Mouse (Mus musculus) embryonic facial prominence, embryonic 12.5 days (tissue): Measurements from ENCODE around the gene Tada1. TPM values are rescaled to one million over a fixed set of nuclear protein-coding genes. Genes with fewer than 3 reads are reported as not detected.

Source experiments
- ATAC-seq: fragments of 200-750 bp; cut with Nextera tagmentation; 2 replicates; pipeline ENCODE4 v1.8.0; 2017; ENCODE audit not compliant: insufficient number of reproducible peaks, insufficient read depth, low FRiP score, low TSS enrichment
- H3K27ac ChIP-seq: fragments of 300-500 bp; sonication (generic); 2 replicates; pipeline ENCODE4 v1.5.1; 2016; ENCODE audit warnings: mild to moderate bottlenecking
- H3K27me3 ChIP-seq: fragments of 300-500 bp; sonication (generic); 2 replicates; pipeline ENCODE4 v1.6.1; 2016; ENCODE audit warnings: mild to moderate bottlenecking, moderate library complexity
- H3K36me3 ChIP-seq: fragments of 300-500 bp; sonication (generic); 2 replicates; pipeline ENCODE4 v1.6.1; 2016; ENCODE audit warnings: mild to moderate bottlenecking
- H3K4me1 ChIP-seq: fragments of 300-500 bp; sonication (generic); 2 replicates; pipeline ENCODE4 v1.6.1; 2016
- H3K4me2 ChIP-seq: fragments of 300-500 bp; sonication (generic); replicated peaks from 2 replicates; pipeline ENCODE4 v1.6.1; 2016; ENCODE audit warnings: mild to moderate bottlenecking, moderate library complexity
- H3K4me3 ChIP-seq: fragments of 300-500 bp; sonication (generic); 2 replicates; pipeline ENCODE4 v1.5.1; 2016; ENCODE audit warnings: mild to moderate bottlenecking
- H3K9ac ChIP-seq: fragments of 300-500 bp; sonication (generic); 2 replicates; pipeline ENCODE4 v1.6.1; 2016; ENCODE audit warnings: mild to moderate bottlenecking, moderate library complexity
- H3K9me3 ChIP-seq: fragments of 300-500 bp; sonication (generic); 2 replicates; pipeline ENCODE4 v1.6.1; 2016; ENCODE audit warnings: mild to moderate bottlenecking, moderate library complexity
- WGBS: fragments of 180-500 bp; shearing (Covaris S2); methylation state at CpG from one replicate; pipeline ENCODE4 v1.1.7; 2016; 5-methylcytosine and 5-hydroxymethylcytosine counted together
- polyA plus RNA-seq: library from polyadenylated mRNA; unstranded; fragments of >200 nt; fragmentation: Nextera tagmentation; extraction: Ambion mirVana; gene quantifications from 2 replicates; pipeline ENCODE4 v1.2.1, GENCODE M21; 2016

Tada1 gene
- 65.8 and 66.0 TPM in 2 replicates for polyA plus RNA-seq

GRCm38 (mm10) chr1:166379013-166379629 lies at the start of gene Tada1:
Gene Tada1, plus strand, starts transcription at chr1:166379097.
- peak within 1 kb of the TSS; percentile 96 for H3K4me3 ChIP-seq
- ATAC-seq: peak; percentile 93
- H3K27ac ChIP-seq: peak within 1 kb of the TSS; percentile 92
- H3K9ac ChIP-seq: peak within 1 kb of the TSS; percentile 97
- peaks cover 18% of the 10 kb centered on the region for H3K36me3 ChIP-seq
- H3K4me1 ChIP-seq: peaks cover 15% of the 10 kb centered on the region
- H3K9me3 ChIP-seq: no peaks in the 10 kb centered on the region
- peak within 1 kb of the TSS; percentile 59 for H3K4me2 ChIP-seq
- WGBS: under 1% methylated on average over 81 of the region's 81 CpGs
- no peaks in the 10 kb centered on the region for H3K27me3 ChIP-seq

- Histone ChIP-seq H3K9ac (no peak overlapping the region), H3K4me3 (no peak overlapping the region), H3K9me3 (no peaks in the 10 kb centered on the region), H3K4me2 (no peak overlapping the region), H3K4me1 (no peaks in the 10 kb centered on the region), H3K27me3 (no peaks in the 10 kb centered on the region), H3K27ac (no peak overlapping the region), H3K36me3 (no peaks in the 10 kb centered on the region)
- ATAC-seq: no peak
- 67% methylated on average over 3 of the region's 3 CpGs for whole genome bisulfite sequencing
Measured at GRCm38 (mm10) chr1:166330752-166331151, 48.1 kb upstream of the Tada1 start.

- WGBS: 90% methylated on average over 6 of the region's 6 CpGs
- Histone ChIP-seq H3K4me1 (no peaks in the 10 kb centered on the region), H3K27me3 (no peaks in the 10 kb centered on the region), H3K4me2 (no peak overlapping the region), H3K27ac (no peak overlapping the region), H3K36me3 (no peaks in the 10 kb centered on the region), H3K4me3 (no peak overlapping the region), H3K9me3 (no peaks in the 10 kb centered on the region), H3K9ac (no peak overlapping the region)
- ATAC-seq: no peak
Measured at GRCm38 (mm10) chr1:166339110-166339509, 39.8 kb upstream of the Tada1 start.

GRCm38 (mm10) chr1:166342060-166342459 lies 36.8 kb upstream of the Tada1 start:
- no peak for ATAC-seq
- no peaks in the 10 kb centered on the region for H3K36me3 ChIP-seq
- no peak overlapping the region for H3K4me2 ChIP-seq
- 46% methylated on average over 2 of the region's 2 CpGs for WGBS
- H3K9ac ChIP-seq: no peak overlapping the region
- H3K4me3 ChIP-seq: no peak overlapping the region
- H3K9me3 ChIP-seq: no peaks in the 10 kb centered on the region
- no peaks in the 10 kb centered on the region for H3K27me3 ChIP-seq
- no peak overlapping the region for H3K27ac ChIP-seq
- no peaks in the 10 kb centered on the region for H3K4me1 ChIP-seq

- Histone ChIP-seq H3K9ac (no peak overlapping the region), H3K4me2 (no peak overlapping the region), H3K9me3 (no peaks in the 10 kb centered on the region), H3K4me1 (no peaks in the 10 kb centered on the region), H3K36me3 (no peaks in the 10 kb centered on the region), H3K4me3 (no peak overlapping the region), H3K27ac (no peak overlapping the region), H3K27me3 (no peaks in the 10 kb centered on the region)
- 88% methylated on average over 1 of the region's 1 CpGs for WGBS
- ATAC-seq: no peak
Measured at GRCm38 (mm10) chr1:166342539-166342938, 36.4 kb upstream of the Tada1 start.

GRCm38 (mm10) chr1:166343586-166343985 lies 35.3 kb upstream of the Tada1 start:
- H3K4me1 ChIP-seq: no peaks in the 10 kb centered on the region
- H3K9ac ChIP-seq: no peak overlapping the region
- no peak for ATAC-seq
- no peak overlapping the region for H3K4me2 ChIP-seq
- no peak overlapping the region for H3K27ac ChIP-seq
- no peaks in the 10 kb centered on the region for H3K27me3 ChIP-seq
- WGBS: 66% methylated on average over 5 of the region's 5 CpGs
- no peaks in the 10 kb centered on the region for H3K36me3 ChIP-seq
- no peaks in the 10 kb centered on the region for H3K9me3 ChIP-seq
- no peak overlapping the region for H3K4me3 ChIP-seq

GRCm38 (mm10) chr1:166344300-166345077 lies 34.4 kb upstream of the Tada1 start:
- Histone ChIP-seq H3K27ac (no peak overlapping the region), H3K4me2 (no peak overlapping the region), H3K4me3 (no peak overlapping the region), H3K4me1 (0 out of 2 replicates have a peak, but pooled peaks cover 6% of the 10 kb centered on the region), H3K27me3 (no peaks in the 10 kb centered on the region), H3K9ac (no peak overlapping the region), H3K9me3 (no peaks in the 10 kb centered on the region), H3K36me3 (no peaks in the 10 kb centered on the region)
- ATAC-seq: no peak
- 63% methylated on average over 8 of the region's 8 CpGs for WGBS

- H3K9me3 ChIP-seq: no peaks in the 10 kb centered on the region
- H3K4me2 ChIP-seq: no peak overlapping the region
- no peak overlapping the region for H3K27ac ChIP-seq
- no peaks in the 10 kb centered on the region for H3K36me3 ChIP-seq
- ATAC-seq: no peak
- H3K4me3 ChIP-seq: no peak overlapping the region
- WGBS: 93% methylated on average over 6 of the region's 6 CpGs
- H3K4me1 ChIP-seq: 0 out of 2 replicates have a peak, but pooled peaks cover 10% of the 10 kb centered on the region
- H3K27me3 ChIP-seq: no peaks in the 10 kb centered on the region
- H3K9ac ChIP-seq: no peak overlapping the region
Measured at GRCm38 (mm10) chr1:166345602-166346001, 33.3 kb upstream of the Tada1 start.

GRCm38 (mm10) chr1:166346906-166347305 lies 32.0 kb upstream of the Tada1 start:
- no peak for ATAC-seq
- 85% methylated on average over 3 of the region's 3 CpGs for WGBS
- no peak overlapping the region for H3K27ac ChIP-seq
- H3K4me2 ChIP-seq: no peak overlapping the region
- no peaks in the 10 kb centered on the region for H3K9me3 ChIP-seq
- no peak overlapping the region for H3K4me3 ChIP-seq
- H3K9ac ChIP-seq: no peak overlapping the region
- no peaks in the 10 kb centered on the region for H3K27me3 ChIP-seq
- 0 out of 2 replicates have a peak, but pooled peaks cover 10% of the 10 kb centered on the region for H3K4me1 ChIP-seq
- H3K36me3 ChIP-seq: no peaks in the 10 kb centered on the region

- 0 out of 2 replicates have a peak, but pooled peaks cover 10% of the 10 kb centered on the region for H3K4me1 ChIP-seq
- no peaks in the 10 kb centered on the region for H3K36me3 ChIP-seq
- 0 out of 2 replicates have a peak, but pooled peaks have one; percentile 6 for ATAC-seq
- no peak overlapping the region for H3K9ac ChIP-seq
- no peaks in the 10 kb centered on the region for H3K9me3 ChIP-seq
- no peak overlapping the region for H3K27ac ChIP-seq
- no peak overlapping the region for H3K4me3 ChIP-seq
- H3K4me2 ChIP-seq: no peak overlapping the region
- 49% methylated on average over 3 of the region's 3 CpGs for WGBS
- no peaks in the 10 kb centered on the region for H3K27me3 ChIP-seq
Measured at GRCm38 (mm10) chr1:166349341-166349740, 29.6 kb upstream of the Tada1 start.

GRCm38 (mm10) chr1:166349751-166350150 lies 29.1 kb upstream of the Tada1 start:
- Histone ChIP-seq H3K4me1 (0 out of 2 replicates have a peak, but pooled peaks cover 10% of the 10 kb centered on the region), H3K4me3 (no peak overlapping the region), H3K9me3 (no peaks in the 10 kb centered on the region), H3K4me2 (no peak overlapping the region), H3K27me3 (no peaks in the 10 kb centered on the region), H3K36me3 (no peaks in the 10 kb centered on the region), H3K27ac (no peak overlapping the region), H3K9ac (no peak overlapping the region)
- WGBS: 48% methylated on average over 11 of the region's 11 CpGs
- no peak for ATAC-seq
